Mouse (Mus musculus) limb, embryonic 14.5 days (tissue): ENCODE results near the gene Gm49322. TPM values are rescaled to one million over a fixed set of nuclear protein-coding genes. Genes with fewer than 3 reads are reported as not detected.

Experiments used
- ATAC-seq: fragments of 200-750 bp; cut with Nextera tagmentation; 2 replicates; pipeline ENCODE4 v1.8.0; 2017; ENCODE audit warnings: low read depth, moderate number of reproducible peaks, moderate TSS enrichment; ENCODE audit not compliant: low FRiP score
- DNase-seq: peaks from one replicate; pipeline ENCODE4 v3.0.0-alpha.2; 2015; ENCODE audit warnings: low spot score
- H3K27ac ChIP-seq: fragments of 300-500 bp; sonication (generic); replicated peaks from 2 replicates; pipeline ENCODE4 v1.5.1; 2014; ENCODE audit warnings: low read depth, mild to moderate bottlenecking, low read length, moderate library complexity, mixed read lengths
- H3K27me3 ChIP-seq: fragments of 300-500 bp; sonication (generic); 2 replicates; pipeline ENCODE4 v1.6.1; 2014; ENCODE audit warnings: low read length, mixed read lengths; ENCODE audit not compliant: control insufficient read depth, insufficient read depth
- H3K36me3 ChIP-seq: fragments of 300-500 bp; sonication (generic); 2 replicates; pipeline ENCODE4 v1.6.1; 2014; ENCODE audit warnings: mild to moderate bottlenecking, low read length, moderate library complexity, mixed read lengths; ENCODE audit not compliant: control insufficient read depth, insufficient read depth
- H3K4me1 ChIP-seq: fragments of 300-500 bp; sonication (generic); 2 replicates; pipeline ENCODE4 v1.6.1; 2014; ENCODE audit warnings: antibody characterized with exemption, low read length, mixed read lengths; ENCODE audit not compliant: control insufficient read depth, insufficient read depth
- H3K4me2 ChIP-seq: fragments of 300-500 bp; sonication (generic); replicated peaks from 2 replicates; pipeline ENCODE4 v1.6.1; 2014; ENCODE audit warnings: low read depth, mild to moderate bottlenecking, low read length, moderate library complexity; ENCODE audit not compliant: severe bottlenecking
- H3K4me3 ChIP-seq: fragments of 300-500 bp; sonication (generic); replicated peaks from 2 replicates; pipeline ENCODE4 v1.5.1; 2014; ENCODE audit warnings: low read length
- H3K9ac ChIP-seq: fragments of 300-500 bp; sonication (generic); 2 replicates; pipeline ENCODE4 v1.6.1; 2014; ENCODE audit warnings: mild to moderate bottlenecking, low read depth, low read length, moderate library complexity; ENCODE audit not compliant: severe bottlenecking
- H3K9me3 ChIP-seq: fragments of 300-500 bp; sonication (generic); 2 replicates; pipeline ENCODE4 v1.6.1; 2016; ENCODE audit warnings: low read length; ENCODE audit not compliant: control insufficient read depth
- POLR2A ChIP-seq: fragments of 200-500 bp; IDR thresholded peaks from 2 replicates; pipeline ENCODE4 v1.8.0; 2012; ENCODE audit warnings: inconsistent platforms, mild to moderate bottlenecking, moderate library complexity, borderline replicate concordance; ENCODE audit not compliant: insufficient read depth, insufficient read length; ENCODE audit errors: extremely low read depth
- WGBS: fragments of 180-500 bp; shearing (Covaris S2); extraction: QIAGEN DNeasy Blood & Tissue Kit; methylation state at CpG from one replicate; pipeline ENCODE4 v1.1.7; 2014; 5-methylcytosine and 5-hydroxymethylcytosine counted together
- polyA plus RNA-seq, 2 experiments: library from polyadenylated mRNA; depleted of rRNA in 1 of 2; stranded (reverse) in 1 of 2; unstranded in 1 of 2; fragments of >200 nt; fragmentation: Nextera tagmentation in 1 of 2; extraction: Ambion mirVana in 1 of 2; gene quantifications; 2 replicates each; pipeline versions ENCODE4 v1.2.1 to v1.2.3; 2012 to 2014

Gm49322 gene
- polyA plus RNA-seq, 2 experiments: 2.8 to 5.6 TPM

DNA sequence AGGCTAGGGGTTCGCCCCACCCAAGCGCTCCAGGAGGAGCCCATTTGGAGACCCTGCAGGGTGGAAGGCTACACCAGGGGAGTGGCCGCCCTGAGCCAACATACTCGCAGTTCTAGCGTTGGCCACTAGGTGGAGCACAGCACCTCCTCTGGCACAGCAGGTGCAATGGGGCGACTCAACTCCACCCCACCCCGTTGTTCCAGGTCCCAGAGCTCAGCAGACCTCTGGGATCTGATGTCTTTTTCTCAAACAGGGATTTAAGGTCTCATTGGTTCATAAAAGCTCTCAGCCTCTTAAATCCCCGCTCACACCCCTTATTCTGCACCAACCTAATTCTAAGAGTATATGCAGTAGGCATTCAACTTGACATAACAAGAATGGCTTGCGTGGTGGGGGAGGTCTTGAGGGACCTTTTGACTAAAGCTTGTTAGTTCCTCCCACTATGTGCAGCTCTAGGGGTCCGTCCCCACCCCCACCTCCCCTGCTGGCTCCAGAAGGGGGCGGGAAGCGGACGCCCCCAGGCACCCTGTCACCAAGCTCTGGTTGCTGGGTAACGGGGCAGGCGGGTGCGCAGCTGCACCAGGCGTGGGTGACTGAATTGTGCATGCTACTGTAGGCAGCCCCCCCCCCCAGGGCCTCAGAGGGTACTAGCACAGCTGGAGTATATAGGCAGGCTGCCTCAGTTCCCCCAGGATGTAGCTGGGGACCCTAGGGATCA lies 39.3 kb upstream of the Gm49322 start:
- H3K4me3 ChIP-seq: no peak overlapping the region
- H3K4me2 ChIP-seq: no peak overlapping the region
- no peak for TF ChIP-seq POLR2A
- peak; percentile 76 for DNase-seq
- ATAC-seq: peak; percentile 40; the same call in 1 of the 2 replicates
- H3K27ac ChIP-seq: no peak overlapping the region
- whole genome bisulfite sequencing: 28% methylated on average over 17 of the region's 17 CpGs
- H3K9ac ChIP-seq: no peak overlapping the region
- H3K4me1 ChIP-seq: peaks cover 21% of the 10 kb centered on the region
- H3K36me3 ChIP-seq: peaks cover 22% of the 10 kb centered on the region
- no peaks in the 10 kb centered on the region for H3K9me3 ChIP-seq
- H3K27me3 ChIP-seq: no peaks in the 10 kb centered on the region

DNA sequence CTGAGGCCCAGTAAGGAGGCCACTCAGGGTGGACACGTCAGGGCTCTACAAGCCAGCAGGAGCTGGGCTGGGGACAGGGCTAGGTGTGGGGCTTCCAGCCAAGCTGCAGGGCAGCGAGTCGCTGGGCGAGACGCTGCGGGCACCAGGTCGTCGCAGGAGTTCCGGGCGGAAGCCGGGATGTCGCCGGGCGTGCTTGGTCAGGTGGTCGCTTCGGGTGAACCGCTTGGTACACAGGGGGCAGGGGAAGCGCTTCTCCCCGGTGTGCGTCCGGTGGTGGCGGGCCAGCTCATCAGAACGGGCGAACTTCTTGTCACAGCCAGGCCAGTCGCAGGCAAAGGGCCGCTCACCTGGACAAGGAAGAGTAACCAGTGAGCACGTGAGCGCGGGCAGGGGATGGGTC lies 36.9 kb upstream of the Gm49322 start:
- no peak overlapping the region for H3K27ac ChIP-seq
- peaks cover 22% of the 10 kb centered on the region for H3K36me3 ChIP-seq
- H3K4me1 ChIP-seq: peaks cover 26% of the 10 kb centered on the region
- H3K9me3 ChIP-seq: no peaks in the 10 kb centered on the region
- H3K27me3 ChIP-seq: no peaks in the 10 kb centered on the region
- H3K4me3 ChIP-seq: no peak overlapping the region
- ATAC-seq (no peak), DNase-seq (no peak)
- 96% methylated on average over 26 of the region's 29 CpGs for WGBS
- H3K4me2 ChIP-seq: no peak overlapping the region
- H3K9ac ChIP-seq: no peak overlapping the region
- no peak for TF ChIP-seq POLR2A

DNA sequence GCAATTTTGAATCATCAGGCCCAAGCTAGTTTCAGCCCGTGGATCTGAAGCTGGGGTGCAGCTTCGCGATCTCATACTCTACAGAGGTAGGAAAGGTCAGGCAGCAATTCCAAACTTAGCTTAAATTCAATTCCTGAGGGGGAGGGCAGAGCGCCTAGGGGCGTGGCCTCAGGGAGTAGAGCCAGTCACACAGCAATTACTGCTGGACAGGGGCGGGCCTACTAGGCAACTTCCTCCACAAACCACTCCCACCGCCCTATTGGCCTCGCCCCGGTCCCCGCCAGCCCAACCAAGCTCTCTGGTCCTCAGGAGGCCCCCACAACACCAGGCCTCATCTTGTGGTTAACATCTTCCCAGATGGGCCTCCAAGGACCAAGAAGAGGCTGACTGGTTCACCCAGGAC lies 36.2 kb upstream of the Gm49322 start:
- Histone ChIP-seq H3K4me2 (no peak overlapping the region), H3K9me3 (no peaks in the 10 kb centered on the region), H3K9ac (no peak overlapping the region), H3K4me3 (no peak overlapping the region), H3K27ac (no peak overlapping the region), H3K36me3 (peaks cover 22% of the 10 kb centered on the region), H3K27me3 (no peaks in the 10 kb centered on the region), H3K4me1 (peaks cover 32% of the 10 kb centered on the region)
- no peak for TF ChIP-seq POLR2A
- no peak for DNase-seq
- 31% methylated on average over 10 of the region's 10 CpGs for WGBS
- ATAC-seq: no peak

- H3K27me3 ChIP-seq: no peaks in the 10 kb centered on the region
- no peaks in the 10 kb centered on the region for H3K9me3 ChIP-seq
- H3K36me3 ChIP-seq: peaks cover 19% of the 10 kb centered on the region
- DNase-seq (no peak), ATAC-seq (no peak)
- TF ChIP-seq POLR2A: no peak
- peaks cover 37% of the 10 kb centered on the region for H3K4me1 ChIP-seq
- WGBS: 90% methylated on average over 10 of the region's 10 CpGs
- H3K4me2 ChIP-seq: 0 out of 2 replicates have a peak overlapping the region, but pooled peaks have one; percentile 41
- H3K9ac ChIP-seq: peak overlapping the region; percentile 45; the same call in 1 of the 2 replicates
- H3K4me3 ChIP-seq: no peak overlapping the region
- no peak overlapping the region for H3K27ac ChIP-seq
These were observed 35.4 kb upstream of the Gm49322 start for GRCm38 (mm10) chr10:80570419-80570818.

DNA sequence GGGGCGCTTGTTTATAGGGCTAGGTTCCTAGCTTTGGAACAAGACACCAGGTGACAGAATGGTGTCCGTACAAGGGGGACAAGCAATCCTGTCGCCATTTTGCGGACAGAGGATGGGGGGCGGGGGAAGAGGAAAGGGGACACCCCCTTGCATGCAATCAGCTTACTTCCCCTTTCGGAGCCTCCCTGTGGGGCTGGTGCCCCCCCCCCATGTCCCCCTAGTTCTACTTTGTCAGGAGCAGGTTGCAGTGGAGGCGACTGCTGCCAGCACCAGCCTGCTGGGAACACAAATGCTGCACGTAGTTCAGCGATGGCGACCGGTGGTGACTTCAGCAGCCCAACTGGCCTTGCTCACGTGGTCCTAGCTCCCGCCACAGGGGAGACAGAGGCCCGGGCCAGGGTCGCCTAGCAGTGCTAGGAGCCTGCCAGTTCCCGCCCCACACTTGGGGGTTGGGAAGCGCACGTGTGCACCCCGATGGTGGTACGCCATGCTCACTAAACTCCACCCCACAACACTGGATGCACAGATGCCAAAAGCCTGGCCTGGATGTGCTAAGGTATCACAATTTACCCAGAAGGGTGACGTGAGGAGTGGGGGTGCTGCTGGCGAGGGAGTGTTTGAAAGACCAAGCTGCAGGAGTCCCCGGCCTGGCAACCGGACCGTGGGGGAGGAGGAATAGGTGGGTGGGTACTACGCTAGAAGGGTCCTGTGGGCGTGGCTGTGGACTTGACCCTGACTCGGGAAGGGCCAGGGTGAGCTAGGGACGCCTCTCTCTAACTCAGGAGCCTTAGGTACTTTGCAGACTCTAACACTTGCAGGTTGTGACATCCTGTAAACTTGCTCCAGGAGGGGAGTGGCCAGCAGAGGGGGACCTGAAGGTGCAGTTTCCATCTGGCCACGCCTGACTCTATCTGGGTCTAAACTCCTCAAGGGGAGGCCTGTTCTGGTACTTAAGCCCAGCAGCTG lies 34.7 kb upstream of the Gm49322 start:
- peak; percentile 32; the same call in 1 of the 2 replicates for ATAC-seq
- H3K4me3 ChIP-seq: peak overlapping the region; percentile 14; the same call in 1 of the 2 replicates
- peak overlapping the region; percentile 61 for H3K27ac ChIP-seq
- peak overlapping the region; percentile 41 for H3K4me2 ChIP-seq
- 19% methylated on average over 30 of the region's 30 CpGs for WGBS
- H3K27me3 ChIP-seq: no peaks in the 10 kb centered on the region
- H3K36me3 ChIP-seq: peaks cover 12% of the 10 kb centered on the region
- H3K9ac ChIP-seq: peak overlapping the region; percentile 45
- H3K9me3 ChIP-seq: no peaks in the 10 kb centered on the region
- DNase-seq: no peak
- no peak for TF ChIP-seq POLR2A
- H3K4me1 ChIP-seq: peaks cover 45% of the 10 kb centered on the region
